Mouse (Mus musculus): ENCODE measurements around the gene St3gal3. TPM values are rescaled to one million over a fixed set of nuclear protein-coding genes. Genes with fewer than 3 reads are reported as not detected.

Gene St3gal3
- 9.8 and 10.0 TPM in 2 replicates for polyA plus RNA-seq (2015; fragmentation: Nextera tagmentation; extraction: Ambion mirVana)

- WGBS, result under 1% methylated on average over 83 of the region's 84 CpGs
- Histone ChIP-seq H3K9ac (peak within 1 kb of the TSS; percentile 93), H3K36me3 (peaks cover 37% of the 10 kb centered on the region), H3K4me2 (peak within 1 kb of the TSS; percentile 80), H3K4me1 (peaks cover 19% of the 10 kb centered on the region), H3K27ac (peak within 1 kb of the TSS; percentile 80), H3K27me3 (no peaks in the 10 kb centered on the region), H3K4me3 (peak within 1 kb of the TSS; percentile 97), H3K9me3 (no peaks in the 10 kb centered on the region)
- peak; percentile 96 for ATAC-seq (ENCODE audit: insufficient number of reproducible peaks, insufficient read depth, low FRiP score, low TSS enrichment, low read depth)
Measured at GRCm38 (mm10) chr4:118134485-118135365, at the start of gene St3gal3. St3gal3 (minus strand) TSS chr4:118134914.

- Histone ChIP-seq H3K27me3 (no peaks in the 10 kb centered on the region), H3K4me2 (peak overlapping the region; percentile 82), H3K36me3 (peaks cover 19% of the 10 kb centered on the region), H3K9ac (peak overlapping the region; percentile 77), H3K9me3 (no peaks in the 10 kb centered on the region), H3K27ac (peak overlapping the region; percentile 95), H3K4me1 (peaks cover 15% of the 10 kb centered on the region), H3K4me3 (peak overlapping the region; percentile 75)
- ATAC-seq (ENCODE audit: insufficient number of reproducible peaks, insufficient read depth, low FRiP score, low TSS enrichment, low read depth), result no peak
- 13% methylated on average over 17 of the region's 17 CpGs for WGBS
Measured at GRCm38 (mm10) chr4:118180301-118181080, 45.8 kb upstream of the St3gal3 start.

- Histone ChIP-seq H3K9ac (peak within 1 kb of the TSS; percentile 87), H3K36me3 (peaks cover 27% of the 10 kb centered on the region), H3K4me3 (peak within 1 kb of the TSS; percentile 75), H3K27me3 (no peaks in the 10 kb centered on the region), H3K9me3 (no peaks in the 10 kb centered on the region), H3K4me1 (peaks cover 15% of the 10 kb centered on the region), H3K4me2 (peak within 1 kb of the TSS; percentile 82), H3K27ac (peak within 1 kb of the TSS; percentile 95)
- under 1% methylated on average over 38 of the region's 38 CpGs for WGBS
- peak; percentile 100 for ATAC-seq (ENCODE audit: insufficient number of reproducible peaks, insufficient read depth, low FRiP score, low TSS enrichment, low read depth)
Measured at GRCm38 (mm10) chr4:118179467-118180300, 45.0 kb upstream of the St3gal3 start, which contains the start of gene Kdm4a. Kdm4a (minus strand) TSS chr4:118180043.

- H3K27ac ChIP-seq, result peak overlapping the region; percentile 95
- peak overlapping the region; percentile 82 for H3K4me2 ChIP-seq
- peak overlapping the region; percentile 75 for H3K4me3 ChIP-seq
- peak overlapping the region; percentile 87 for H3K9ac ChIP-seq
- H3K27me3 ChIP-seq, result no peaks in the 10 kb centered on the region
- no peak for ATAC-seq (ENCODE audit: insufficient number of reproducible peaks, insufficient read depth, low FRiP score, low TSS enrichment, low read depth)
- no peaks in the 10 kb centered on the region for H3K9me3 ChIP-seq
- peaks cover 15% of the 10 kb centered on the region for H3K4me1 ChIP-seq
- 1% methylated on average over 12 of the region's 12 CpGs for WGBS
- H3K36me3 ChIP-seq, result peaks cover 33% of the 10 kb centered on the region
Measured at GRCm38 (mm10) chr4:118178952-118179466, 44.3 kb upstream of the St3gal3 start.

DNA sequence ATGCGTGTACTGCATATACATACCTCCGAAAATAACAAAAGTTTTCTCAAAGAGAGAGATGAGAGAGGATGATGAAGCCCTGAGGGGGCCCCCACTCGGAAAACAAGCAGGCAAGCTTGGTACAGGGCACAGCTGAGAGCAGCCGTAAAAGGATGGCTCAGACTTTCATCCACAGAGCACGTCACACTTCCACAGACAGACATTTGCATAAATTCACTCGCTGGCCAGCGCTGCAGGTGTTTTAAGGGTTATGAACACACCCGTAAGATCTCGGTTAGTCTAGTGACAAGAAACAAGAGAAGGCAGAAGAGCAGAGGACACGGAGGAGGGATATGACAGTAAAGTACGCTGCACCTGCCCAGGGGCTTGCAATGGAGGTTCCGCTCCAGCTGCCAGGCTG, 37.7 kb upstream of the St3gal3 start:
- WGBS, result 95% methylated on average over 12 of the region's 12 CpGs
- ATAC-seq (ENCODE audit: insufficient number of reproducible peaks, insufficient read depth, low FRiP score, low TSS enrichment, low read depth), result no peak
- no peaks in the 10 kb centered on the region for H3K4me1 ChIP-seq

GRCm38 (mm10) chr4:118171006-118171405, 36.3 kb upstream of the St3gal3 start:
- Histone ChIP-seq H3K9me3 (no peaks in the 10 kb centered on the region), H3K4me1 (no peaks in the 10 kb centered on the region), H3K27ac (no peak overlapping the region), H3K27me3 (no peaks in the 10 kb centered on the region), H3K9ac (no peak overlapping the region), H3K4me2 (no peak overlapping the region), H3K36me3 (peaks cover 99% of the 10 kb centered on the region), H3K4me3 (no peak overlapping the region)
- ATAC-seq (ENCODE audit: insufficient number of reproducible peaks, insufficient read depth, low FRiP score, low TSS enrichment, low read depth), result no peak
- 88% methylated on average over 9 of the region's 9 CpGs for WGBS

More for the DNA sequence above, 37.7 kb upstream of the St3gal3 start:
- H3K4me3 ChIP-seq, result no peak overlapping the region
- H3K9ac ChIP-seq, result no peak overlapping the region
- H3K36me3 ChIP-seq, result peaks cover 98% of the 10 kb centered on the region
- no peaks in the 10 kb centered on the region for H3K9me3 ChIP-seq
- H3K27ac ChIP-seq, result no peak overlapping the region
- no peak overlapping the region for H3K4me2 ChIP-seq
- H3K27me3 ChIP-seq, result no peaks in the 10 kb centered on the region

DNA sequence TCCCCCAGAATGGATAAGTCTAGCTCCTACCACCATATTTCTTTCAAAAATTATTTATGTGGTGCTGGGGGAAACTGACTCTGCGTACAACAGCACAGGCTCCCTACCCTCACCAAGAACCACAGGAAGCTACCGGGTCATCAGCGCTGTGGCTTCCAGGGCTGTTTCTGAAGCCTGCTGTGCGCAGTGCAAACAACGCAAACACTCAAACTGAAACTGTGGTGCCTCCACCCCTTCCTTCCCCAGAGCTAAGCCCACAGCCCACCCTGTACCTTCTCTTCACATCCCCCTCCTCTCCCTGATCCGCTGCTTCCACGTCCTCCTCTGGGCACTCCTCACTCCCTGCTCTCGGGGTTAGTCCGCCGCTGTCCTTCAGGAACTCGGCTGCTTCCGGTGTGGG, 27.4 kb upstream of the St3gal3 start:
- Histone ChIP-seq H3K4me3 (no peak overlapping the region), H3K27ac (no peak overlapping the region), H3K9ac (no peak overlapping the region), H3K4me1 (no peaks in the 10 kb centered on the region), H3K4me2 (no peak overlapping the region), H3K27me3 (no peaks in the 10 kb centered on the region), H3K36me3 (peaks cover 93% of the 10 kb centered on the region), H3K9me3 (no peaks in the 10 kb centered on the region)
- WGBS, result 95% methylated on average over 12 of the region's 12 CpGs
- no peak for ATAC-seq (ENCODE audit: insufficient number of reproducible peaks, insufficient read depth, low FRiP score, low TSS enrichment, low read depth)

- H3K4me3 ChIP-seq, result no peak overlapping the region
- H3K9ac ChIP-seq, result no peak overlapping the region
- no peak overlapping the region for H3K4me2 ChIP-seq
- no peaks in the 10 kb centered on the region for H3K4me1 ChIP-seq
- no peak overlapping the region for H3K27ac ChIP-seq
- WGBS, result 95% methylated on average over 3 of the region's 3 CpGs
- no peak for ATAC-seq (ENCODE audit: insufficient number of reproducible peaks, insufficient read depth, low FRiP score, low TSS enrichment, low read depth)
- peaks cover 96% of the 10 kb centered on the region for H3K36me3 ChIP-seq
- no peaks in the 10 kb centered on the region for H3K9me3 ChIP-seq
- H3K27me3 ChIP-seq, result no peaks in the 10 kb centered on the region
Measured at GRCm38 (mm10) chr4:118157666-118158065, 23.0 kb upstream of the St3gal3 start.

GRCm38 (mm10) chr4:118156559-118156958, 21.8 kb upstream of the St3gal3 start:
- H3K4me1 ChIP-seq, result no peaks in the 10 kb centered on the region
- no peak overlapping the region for H3K4me2 ChIP-seq
- no peaks in the 10 kb centered on the region for H3K27me3 ChIP-seq
- no peak overlapping the region for H3K9ac ChIP-seq
- H3K4me3 ChIP-seq, result no peak overlapping the region
- 94% methylated on average over 15 of the region's 15 CpGs for WGBS
- H3K27ac ChIP-seq, result no peak overlapping the region
- H3K9me3 ChIP-seq, result no peaks in the 10 kb centered on the region
- ATAC-seq (ENCODE audit: insufficient number of reproducible peaks, insufficient read depth, low FRiP score, low TSS enrichment, low read depth), result no peak
- H3K36me3 ChIP-seq, result peaks cover 96% of the 10 kb centered on the region

- Histone ChIP-seq H3K4me3 (no peak overlapping the region), H3K4me2 (no peak overlapping the region), H3K27me3 (no peaks in the 10 kb centered on the region), H3K4me1 (no peaks in the 10 kb centered on the region), H3K9me3 (no peaks in the 10 kb centered on the region), H3K36me3 (peaks cover 93% of the 10 kb centered on the region), H3K9ac (no peak overlapping the region), H3K27ac (no peak overlapping the region)
- ATAC-seq (ENCODE audit: insufficient number of reproducible peaks, insufficient read depth, low FRiP score, low TSS enrichment, low read depth), result no peak
- WGBS, result 94% methylated on average over 5 of the region's 5 CpGs
Measured at GRCm38 (mm10) chr4:118154889-118155288, 20.2 kb upstream of the St3gal3 start.
